Comparison of ENCODE assay signal across 18 mouse cellular contexts in genomic region chr13:92671727-92672126, GRCm38 (mm10).
DNase-seq lines count a peak whose midpoint lies in the region; TF ChIP-seq lines count a peak whose summit lies in the region.
"Had no signal": no experiment of that assay in that cellular context is flagged by ENCODE, and none has a peak within 500 bp of the region (broad histone marks: within the 10 kb centered on the region; RNA-seq: fewer than 3 reads in every experiment).

No protein-coding gene starts in this region.

- no peak for TF ChIP-seq POLR2A in thymus, adult 2 months (IDR thresholded peaks at IDR 0.05; ENCODE audit: control insufficient read depth, extremely low read depth, insufficient read depth, low read length, poor library complexity)
- TF ChIP-seq POLR2A in cortical plate, adult 2 months (IDR thresholded peaks at IDR 0.05; ENCODE audit: extremely low read depth, insufficient read depth, low read length) = no peak

- no peak for DNase-seq in gastrocnemius, adult 2 months
- DNase-seq in gastrocnemius, adult 18-20 months (ENCODE audit: low spot score) = no peak
- DNase-seq in thymus, adult 2 months = no peak
- DNase-seq in thymus, postnatal 25 days = no peak
- DNase-seq in adrenal gland, adult 8-10 months = no peak
- DNase-seq in kidney, postnatal 36 days = no peak
- DNase-seq: adrenal gland, postnatal 10 days; B cell, adult 2 months; cerebellum, adult 11 months; cerebellum, adult 8-10 months; cerebellum, postnatal 14 days; gastrocnemius, postnatal 14 days; heart, adult 2 months; heart, postnatal 36 days had no signal

- no peak for TF ChIP-seq CTCF in gastrocnemius, adult 2 months (IDR thresholded peaks at IDR 0.05)
- TF ChIP-seq CTCF in thymus, adult 2 months (IDR thresholded peaks at IDR 0.05; ENCODE audit: borderline replicate concordance, control insufficient read depth, extremely low read depth, insufficient read depth, low read length, poor library complexity) = no peak
- TF ChIP-seq CTCF in cortical plate, adult 2 months (IDR thresholded peaks at IDR 0.05; ENCODE audit: extremely low read depth, insufficient read depth, low read length) = no peak

- no peak overlapping the region for H3K4me3 ChIP-seq in gastrocnemius, adult 2 months
- no peak overlapping the region for H3K4me3 ChIP-seq in thymus, adult 2 months (ENCODE audit: control insufficient read depth, insufficient read depth, low read length)
- H3K4me3 ChIP-seq in cortical plate, adult 2 months (ENCODE audit: insufficient read depth, low read length) = no peak overlapping the region
- H3K4me3 ChIP-seq: embryonic facial prominence, embryonic 12.5 days; forebrain, embryonic 15.5 days; heart, adult 2 months; hindbrain, embryonic 15.5 days had no signal

- H3K27me3 ChIP-seq in thymus, adult 2 months (ENCODE audit: control insufficient read depth, insufficient read depth, low read length) = no peaks in the 10 kb centered on the region
- H3K27me3 ChIP-seq: embryonic facial prominence, embryonic 12.5 days; forebrain, embryonic 15.5 days; hindbrain, embryonic 15.5 days had no signal

- 0 out of 2 replicates have a peak overlapping the region, but pooled peaks have one; percentile 16 for H3K27ac ChIP-seq in gastrocnemius, adult 2 months
- 0 out of 2 replicates have a peak overlapping the region, but pooled peaks have one; percentile 9 for H3K27ac ChIP-seq in thymus, adult 2 months (ENCODE audit: control insufficient read depth, insufficient read depth, low read length)
- H3K27ac ChIP-seq in cortical plate, adult 2 months (ENCODE audit: insufficient read depth, low read length) = 0 out of 2 replicates have a peak overlapping the region, but pooled peaks have one; percentile 6
- H3K27ac ChIP-seq: embryonic facial prominence, embryonic 12.5 days; forebrain, embryonic 15.5 days; heart, adult 2 months; hindbrain, embryonic 15.5 days had no signal

- H3K4me1 ChIP-seq in thymus, adult 2 months (replicated peaks; ENCODE audit: control insufficient read depth, insufficient read depth, low read length) = peaks cover 42% of the 10 kb centered on the region
- peaks cover 14% of the 10 kb centered on the region for H3K4me1 ChIP-seq in cortical plate, adult 2 months (ENCODE audit: control insufficient read depth, insufficient read depth, low read length)
- H3K4me1 ChIP-seq: forebrain, embryonic 15.5 days had no signal

- 2% methylated on average over 1 of the region's 1 CpGs for WGBS in thymus, adult 2 months

- intact Hi-C loops in gastrocnemius, adult 2 months (cut with DNase I) = no loop called here

- H3K36me3 ChIP-seq in thymus, adult 2 months (ENCODE audit: control insufficient read depth, insufficient read depth, low read length) = no peaks in the 10 kb centered on the region
- H3K36me3 ChIP-seq: embryonic facial prominence, embryonic 12.5 days; forebrain, embryonic 15.5 days; hindbrain, embryonic 15.5 days had no signal
